Mouse (Mus musculus): ENCODE data around the gene Gps1.
"Not testable (repeated sequence)": the region's sequence is repeated elsewhere in the genome, so short reads cannot be mapped to it uniquely, and the experiment has no call there.

Gps1 gene

GRCm38 (mm10) chr11:120823551-120823947 is 39.5 kb downstream of the Gps1 start:
- DNase-seq, result peak; percentile 79

- DNase-seq, result peak; percentile 99
Observed at GRCm38 (mm10) chr11:120823956-120824786, 40.1 kb downstream of the Gps1 start, which contains the start of gene Fasn. Gene Fasn (minus strand): TSS chr11:120824547.

GRCm38 (mm10) chr11:120824787-120825288 is 40.8 kb downstream of the Gps1 start:
- DNase-seq, result no peak

GRCm38 (mm10) chr11:120825289-120825863 is 41.3 kb downstream of the Gps1 start:
- peak; percentile 44 for DNase-seq

- no peak for DNase-seq
Observed at GRCm38 (mm10) chr11:120826016-120826953, 42.2 kb downstream of the Gps1 start.

- no peak for DNase-seq
Observed at GRCm38 (mm10) chr11:120828416-120828815, 44.3 kb downstream of the Gps1 start.

GRCm38 (mm10) chr11:120829757-120830532 is 45.9 kb downstream of the Gps1 start:
- no peak for DNase-seq

GRCm38 (mm10) chr11:120830686-120831085 is 46.6 kb downstream of the Gps1 start:
- no peak for DNase-seq

- no peak for DNase-seq
Observed at GRCm38 (mm10) chr11:120831659-120832440, 47.8 kb downstream of the Gps1 start.

- not testable (repeated sequence) for DNase-seq
Observed at GRCm38 (mm10) chr11:120832962-120833361, 48.9 kb downstream of the Gps1 start.

- no peak for DNase-seq
Observed at GRCm38 (mm10) chr11:120833555-120834280, 49.6 kb downstream of the Gps1 start.
